Comparison of ENCODE assay signal across 10 mouse cellular contexts in the genomic region with DNA sequence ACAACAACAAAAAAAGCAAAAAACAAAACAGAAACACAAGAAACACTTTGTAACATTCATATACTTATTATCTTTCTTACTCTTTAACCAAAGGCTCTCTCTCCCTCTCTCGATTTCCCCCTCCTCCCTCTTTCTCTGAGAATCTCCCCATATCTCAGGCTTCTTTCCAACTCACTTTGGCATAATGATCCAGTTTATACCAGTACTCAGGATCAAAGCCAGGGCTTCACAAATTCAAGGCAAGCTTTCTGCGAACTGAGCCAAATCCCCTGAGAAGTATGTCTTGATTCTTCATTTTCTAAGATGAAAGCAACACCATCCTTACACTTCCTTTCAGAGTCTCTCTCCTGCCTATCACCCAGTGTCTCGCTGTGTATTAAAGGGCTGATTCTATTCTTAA.
"Had no signal": no experiment of that assay in that cellular context is flagged by ENCODE, and none has a peak within 500 bp of the region (broad histone marks: within the 10 kb centered on the region; RNA-seq: fewer than 3 reads in every experiment).

No protein-coding gene starts in this region.

- H3K9ac ChIP-seq: kidney, embryonic 15.5 days; limb, embryonic 13.5 days; liver, embryonic 14.5 days; midbrain, embryonic 12.5 days; neural tube, embryonic 13.5 days had no signal

- H3K36me3 ChIP-seq: kidney, embryonic 15.5 days; limb, embryonic 13.5 days; midbrain, embryonic 12.5 days; neural tube, embryonic 13.5 days had no signal

- H3K4me1 ChIP-seq: kidney, embryonic 15.5 days; limb, embryonic 13.5 days; midbrain, embryonic 12.5 days; neural tube, embryonic 13.5 days had no signal

- H3K4me2 ChIP-seq: kidney, embryonic 15.5 days; limb, embryonic 13.5 days; midbrain, embryonic 12.5 days; neural tube, embryonic 13.5 days had no signal

- H3K27ac ChIP-seq: kidney, embryonic 15.5 days; limb, embryonic 13.5 days; liver, embryonic 14.5 days; midbrain, embryonic 12.5 days; neural tube, embryonic 13.5 days had no signal

- H3K4me3 ChIP-seq: kidney, embryonic 15.5 days; limb, embryonic 13.5 days; midbrain, embryonic 12.5 days; neural tube, embryonic 13.5 days had no signal

- H3K9me3 ChIP-seq: kidney, embryonic 15.5 days; limb, embryonic 13.5 days; midbrain, embryonic 12.5 days; neural tube, embryonic 13.5 days had no signal

- DNase-seq: kidney, postnatal 14 days; left cerebral cortex, postnatal 4 days; lung, adult 18-20 months; right cerebral cortex, postnatal 14 days; thymus, postnatal 36 days had no signal

- H3K27me3 ChIP-seq: kidney, embryonic 15.5 days; limb, embryonic 13.5 days; midbrain, embryonic 12.5 days; neural tube, embryonic 13.5 days had no signal
